Mouse (Mus musculus) forebrain, embryonic 11.5 days (tissue): ENCODE measurements around the gene Cyp11a1. TPM values are rescaled to one million over a fixed set of nuclear protein-coding genes. Genes with fewer than 3 reads are reported as not detected.

Source experiments
- polyA plus RNA-seq: library from polyadenylated mRNA; unstranded; fragments of >200 nt; fragmentation: Nextera tagmentation; extraction: Ambion mirVana; gene quantifications from 2 replicates; pipeline ENCODE4 v1.2.1, GENCODE M21; 2014

Cyp11a1 gene
- polyA plus RNA-seq, 1 experiment from 2014 or later: not detected

Other genes with a start within 250 kb of the Cyp11a1 start
- gene Clk3, start 240.6 kb upstream of the Cyp11a1 start, polyA plus RNA-seq: 91.5 and 102 TPM in 2 replicates
- 27.4 and 32.1 TPM in 2 replicates for gene Arid3b, start 169.6 kb upstream of the Cyp11a1 start, polyA plus RNA-seq
- gene Ubl7, start 95.4 kb upstream of the Cyp11a1 start, polyA plus RNA-seq: 114 and 126 TPM in 2 replicates
- 0.52 and 1.3 TPM in 2 replicates for gene Sema7a, start 66.3 kb upstream of the Cyp11a1 start, polyA plus RNA-seq
- gene Stra6, start 57.4 kb downstream of the Cyp11a1 start, polyA plus RNA-seq: 18.0 and 21.8 TPM in 2 replicates
- 0.88 and 1.1 TPM in 2 replicates for gene Ccdc33, start 112.4 kb downstream of the Cyp11a1 start, polyA plus RNA-seq
- gene Islr, start 197.9 kb downstream of the Cyp11a1 start, polyA plus RNA-seq: 9.4 and 11.7 TPM in 2 replicates
- gene Islr2, start 197.9 kb downstream of the Cyp11a1 start, polyA plus RNA-seq: 18.1 and 21.1 TPM in 2 replicates
- 13.6 and 13.7 TPM in 2 replicates for gene Pml, start 243.4 kb downstream of the Cyp11a1 start, polyA plus RNA-seq
- gene Stoml1, start 246.8 kb downstream of the Cyp11a1 start, polyA plus RNA-seq: 37.6 and 39.4 TPM in 2 replicates